Mouse (Mus musculus): ENCODE measurements around the gene Nckap1l. TPM values are rescaled to one million over a fixed set of nuclear protein-coding genes. Genes with fewer than 3 reads are reported as not detected.
"Not testable (repeated sequence)": the region's sequence is repeated elsewhere in the genome, so short reads cannot be mapped to it uniquely, and the experiment has no call there.

Gene Nckap1l
- 1.2 and 1.3 TPM in 2 replicates for polyA plus RNA-seq (2014; fragmentation: Nextera tagmentation; extraction: Ambion mirVana)

DNA sequence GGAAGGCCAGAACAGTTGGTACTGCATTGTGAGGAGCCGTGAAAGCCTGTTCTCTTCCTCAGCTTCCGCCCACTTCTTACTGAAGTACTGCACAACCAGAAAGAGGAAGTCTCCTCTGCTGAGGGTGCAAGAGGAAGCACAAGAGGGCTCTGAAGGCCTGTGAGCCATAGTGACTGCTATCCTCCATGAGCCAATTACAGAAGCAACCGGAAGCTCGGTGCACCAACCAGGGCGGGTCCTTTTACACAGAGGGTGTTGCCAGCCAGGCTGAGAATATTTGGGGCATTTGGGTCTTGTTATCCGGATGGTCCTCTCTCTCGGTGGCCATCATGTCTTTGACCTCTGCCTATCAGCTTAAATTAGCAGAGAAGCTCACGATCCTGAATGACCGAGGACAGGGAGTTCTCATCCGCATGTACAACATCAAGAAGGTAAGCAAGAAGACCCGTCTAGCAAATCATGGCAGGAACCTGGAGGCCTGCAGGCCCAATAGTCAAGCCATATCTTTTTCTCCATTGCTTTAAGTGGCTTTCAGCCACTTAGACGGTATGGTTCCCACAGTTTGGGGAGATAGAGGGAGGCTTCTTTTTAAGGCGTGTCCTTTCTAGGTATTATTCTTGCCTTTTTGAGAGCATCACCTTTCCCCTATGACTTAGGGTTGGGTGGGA is at the start of gene Nckap1l:
Gene Nckap1l, plus strand, starts transcription at position 244 of the 668 bp plus-strand sequence.
- Histone ChIP-seq H3K4me1 (ENCODE audit: control insufficient read depth, insufficient read depth, low read length) (no peaks in the 10 kb centered on the region), H3K36me3 (ENCODE audit: control insufficient read depth, insufficient read depth, low read length) (no peaks in the 10 kb centered on the region), H3K9ac (ENCODE audit: low read length) (no peak within 1 kb of the TSS), H3K9me3 (ENCODE audit: control insufficient read depth, low read length) (no peaks in the 10 kb centered on the region), H3K27ac (replicated peaks; ENCODE audit: low read depth, low read length) (no peak within 1 kb of the TSS), H3K4me2 (ENCODE audit: low read depth, severe bottlenecking) (no peak within 1 kb of the TSS), H3K4me3 (ENCODE audit: low read depth, low read length) (no peak within 1 kb of the TSS), H3K27me3 (ENCODE audit: control insufficient read depth, insufficient read depth, low read length) (no peaks in the 10 kb centered on the region)
- 85% methylated on average over 13 of the region's 13 CpGs for WGBS
- no peak for ATAC-seq (ENCODE audit: insufficient number of reproducible peaks, low FRiP score, low TSS enrichment, low read depth)
- DNase-seq (ENCODE audit: low spot score), result no peak

DNA sequence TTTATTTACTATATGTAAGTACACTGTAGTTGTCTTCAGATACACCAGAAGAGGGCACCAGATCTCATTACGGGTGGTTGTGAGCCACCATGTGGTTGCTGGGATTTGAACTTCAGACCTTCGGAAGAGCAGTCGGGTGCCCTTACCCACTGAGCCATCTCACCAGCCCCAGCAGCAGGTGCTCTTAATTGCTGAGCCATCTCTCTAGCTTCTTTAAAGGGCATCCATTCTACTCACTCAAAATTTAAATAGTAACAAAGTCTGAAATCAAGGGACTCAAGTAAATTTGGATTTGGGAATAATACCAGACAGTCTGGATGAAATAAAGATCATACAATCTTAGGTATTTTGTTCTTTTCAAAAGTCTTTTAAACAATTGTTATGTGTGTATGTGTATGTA is 48.0 kb upstream of the Nckap1l start:
- DNase-seq (ENCODE audit: low spot score); H3K4me2 ChIP-seq (ENCODE audit: low read depth, severe bottlenecking); H3K27me3 ChIP-seq (ENCODE audit: control insufficient read depth, insufficient read depth, low read length); H3K9me3 ChIP-seq (ENCODE audit: control insufficient read depth, low read length); H3K27ac ChIP-seq (replicated peaks; ENCODE audit: low read depth, low read length); H3K4me3 ChIP-seq (ENCODE audit: low read depth, low read length); H3K36me3 ChIP-seq (ENCODE audit: control insufficient read depth, insufficient read depth, low read length); ATAC-seq (ENCODE audit: insufficient number of reproducible peaks, low FRiP score, low TSS enrichment, low read depth); H3K4me1 ChIP-seq (ENCODE audit: control insufficient read depth, insufficient read depth, low read length); H3K9ac ChIP-seq (ENCODE audit: low read length): not testable (repeated sequence)
- WGBS, result 85% methylated on average over 2 of the region's 3 CpGs

DNA sequence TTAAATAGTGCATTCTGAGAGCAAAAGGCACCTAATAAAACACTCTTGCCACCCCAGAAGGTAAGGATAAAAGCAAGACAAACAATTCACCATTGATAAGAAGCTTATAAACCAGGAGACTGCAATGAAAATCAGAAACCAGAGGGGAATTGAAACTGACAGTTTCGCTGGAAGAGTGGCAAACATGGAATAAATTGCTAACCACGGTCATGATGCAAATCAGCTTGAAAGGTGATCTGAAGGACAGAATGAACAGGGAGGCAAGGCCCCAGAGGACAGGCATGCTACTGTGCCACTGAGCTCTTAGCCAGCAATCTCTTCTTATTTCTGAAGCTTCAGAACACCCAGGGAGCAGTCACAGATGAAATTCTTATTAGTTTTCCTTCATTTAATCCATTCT is 26.6 kb upstream of the Nckap1l start:
- peaks cover 3% of the 10 kb centered on the region; the same call in 1 of the 2 replicates for H3K4me1 ChIP-seq (ENCODE audit: control insufficient read depth, insufficient read depth, low read length)
- H3K4me3 ChIP-seq (ENCODE audit: low read depth, low read length), result no peak overlapping the region
- H3K36me3 ChIP-seq (ENCODE audit: control insufficient read depth, insufficient read depth, low read length), result no peaks in the 10 kb centered on the region
- WGBS, result 43% methylated on average over 2 of the region's 2 CpGs
- ATAC-seq (ENCODE audit: insufficient number of reproducible peaks, low FRiP score, low TSS enrichment, low read depth) (no peak), DNase-seq (ENCODE audit: low spot score) (no peak)
- no peak overlapping the region for H3K9ac ChIP-seq (ENCODE audit: low read length)
- H3K27ac ChIP-seq (replicated peaks; ENCODE audit: low read depth, low read length), result no peak overlapping the region
- no peaks in the 10 kb centered on the region for H3K9me3 ChIP-seq (ENCODE audit: control insufficient read depth, low read length)
- H3K27me3 ChIP-seq (ENCODE audit: control insufficient read depth, insufficient read depth, low read length), result no peaks in the 10 kb centered on the region
- H3K4me2 ChIP-seq (ENCODE audit: low read depth, severe bottlenecking), result no peak overlapping the region

- H3K27ac ChIP-seq (replicated peaks; ENCODE audit: low read depth, low read length), result no peak within 1 kb of the TSS
- no peak within 1 kb of the TSS for H3K4me2 ChIP-seq (ENCODE audit: low read depth, severe bottlenecking)
- no peak for DNase-seq (ENCODE audit: low spot score)
- no peaks in the 10 kb centered on the region for H3K36me3 ChIP-seq (ENCODE audit: control insufficient read depth, insufficient read depth, low read length)
- no peak within 1 kb of the TSS for H3K9ac ChIP-seq (ENCODE audit: low read length)
- 89% methylated on average over 16 of the region's 16 CpGs for WGBS
- no peaks in the 10 kb centered on the region for H3K27me3 ChIP-seq (ENCODE audit: control insufficient read depth, insufficient read depth, low read length)
- H3K4me1 ChIP-seq (ENCODE audit: control insufficient read depth, insufficient read depth, low read length), result peaks cover 3% of the 10 kb centered on the region; the same call in 1 of the 2 replicates
- no peak within 1 kb of the TSS for H3K4me3 ChIP-seq (ENCODE audit: low read depth, low read length)
- H3K9me3 ChIP-seq (ENCODE audit: control insufficient read depth, low read length), result no peaks in the 10 kb centered on the region
- no peak for ATAC-seq (ENCODE audit: insufficient number of reproducible peaks, low FRiP score, low TSS enrichment, low read depth)
These were observed 23.4 kb upstream of the Nckap1l start, which contains the start of gene Gtsf1 for GRCm38 (mm10) chr15:103430241-103430640. Gene Gtsf1, minus strand, starts transcription at chr15:103430470.

- not testable (repeated sequence) for ATAC-seq (ENCODE audit: insufficient number of reproducible peaks, low FRiP score, low TSS enrichment, low read depth); H3K4me3 ChIP-seq (ENCODE audit: low read depth, low read length); H3K4me2 ChIP-seq (ENCODE audit: low read depth, severe bottlenecking); DNase-seq (ENCODE audit: low spot score); H3K9ac ChIP-seq (ENCODE audit: low read length); H3K36me3 ChIP-seq (ENCODE audit: control insufficient read depth, insufficient read depth, low read length); H3K4me1 ChIP-seq (ENCODE audit: control insufficient read depth, insufficient read depth, low read length); H3K9me3 ChIP-seq (ENCODE audit: control insufficient read depth, low read length); H3K27ac ChIP-seq (replicated peaks; ENCODE audit: low read depth, low read length); H3K27me3 ChIP-seq (ENCODE audit: control insufficient read depth, insufficient read depth, low read length)
- WGBS, result 78% methylated on average over 4 of the region's 4 CpGs
These were observed 7.6 kb upstream of the Nckap1l start for GRCm38 (mm10) chr15:103445966-103446365.

GRCm38 (mm10) chr15:103448369-103448768 is 5.2 kb upstream of the Nckap1l start, which contains the start of gene Gtsf2:
Gene Gtsf2, minus strand, starts transcription at chr15:103448469.
- no peak for DNase-seq (ENCODE audit: low spot score)
- Histone ChIP-seq H3K9ac (ENCODE audit: low read length) (no peak within 1 kb of the TSS), H3K27ac (replicated peaks; ENCODE audit: low read depth, low read length) (no peak within 1 kb of the TSS), H3K36me3 (ENCODE audit: control insufficient read depth, insufficient read depth, low read length) (no peaks in the 10 kb centered on the region), H3K4me3 (ENCODE audit: low read depth, low read length) (no peak within 1 kb of the TSS), H3K4me1 (ENCODE audit: control insufficient read depth, insufficient read depth, low read length) (no peaks in the 10 kb centered on the region), H3K27me3 (ENCODE audit: control insufficient read depth, insufficient read depth, low read length) (no peaks in the 10 kb centered on the region), H3K4me2 (ENCODE audit: low read depth, severe bottlenecking) (no peak within 1 kb of the TSS), H3K9me3 (ENCODE audit: control insufficient read depth, low read length) (no peaks in the 10 kb centered on the region)
- ATAC-seq (ENCODE audit: insufficient number of reproducible peaks, low FRiP score, low TSS enrichment, low read depth), result no peak
- WGBS, result 20% methylated on average over 3 of the region's 3 CpGs

DNA sequence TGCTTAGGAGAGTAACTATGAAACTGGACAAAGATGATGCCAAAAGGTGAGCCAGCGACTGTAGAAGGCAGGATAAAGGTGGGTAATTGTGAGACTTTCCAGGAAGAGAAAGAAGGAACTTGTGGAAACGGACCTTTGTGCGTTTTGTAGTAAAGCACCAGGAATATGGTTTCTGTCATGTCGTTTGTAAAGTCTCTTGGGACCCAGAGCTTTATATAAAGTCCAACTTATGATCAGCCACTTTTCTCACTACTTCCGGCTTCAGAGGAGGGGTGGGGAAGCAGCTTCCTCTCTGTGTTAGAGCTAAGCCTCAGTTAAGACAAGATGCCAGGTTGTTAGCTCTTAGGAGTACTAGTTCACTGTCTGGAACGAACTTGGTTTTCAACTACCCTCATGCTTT is 855 bp downstream of the Nckap1l start:
- 85% methylated on average over 6 of the region's 6 CpGs for WGBS

GRCm38 (mm10) chr15:103462539-103463261 is 9.1 kb downstream of the Nckap1l start:
- Histone ChIP-seq H3K9ac (ENCODE audit: low read length) (no peak overlapping the region), H3K27me3 (ENCODE audit: control insufficient read depth, insufficient read depth, low read length) (no peaks in the 10 kb centered on the region), H3K4me2 (ENCODE audit: low read depth, severe bottlenecking) (no peak overlapping the region), H3K4me1 (ENCODE audit: control insufficient read depth, insufficient read depth, low read length) (no peaks in the 10 kb centered on the region), H3K27ac (replicated peaks; ENCODE audit: low read depth, low read length) (no peak overlapping the region), H3K4me3 (ENCODE audit: low read depth, low read length) (no peak overlapping the region), H3K9me3 (ENCODE audit: control insufficient read depth, low read length) (no peaks in the 10 kb centered on the region), H3K36me3 (ENCODE audit: control insufficient read depth, insufficient read depth, low read length) (no peaks in the 10 kb centered on the region; the same call in 1 of the 2 replicates)
- WGBS, result 76% methylated on average over 7 of the region's 7 CpGs
- no peak for DNase-seq (ENCODE audit: low spot score)
- no peak for ATAC-seq (ENCODE audit: insufficient number of reproducible peaks, low FRiP score, low TSS enrichment, low read depth)

More for the DNA sequence above, 855 bp downstream of the Nckap1l start:
- no peaks in the 10 kb centered on the region for H3K36me3 ChIP-seq (ENCODE audit: control insufficient read depth, insufficient read depth, low read length)
- no peak overlapping the region for H3K9ac ChIP-seq (ENCODE audit: low read length)
- H3K27me3 ChIP-seq (ENCODE audit: control insufficient read depth, insufficient read depth, low read length), result no peaks in the 10 kb centered on the region
- no peak overlapping the region for H3K27ac ChIP-seq (replicated peaks; ENCODE audit: low read depth, low read length)
- H3K4me3 ChIP-seq (ENCODE audit: low read depth, low read length), result no peak overlapping the region
- no peak for ATAC-seq (ENCODE audit: insufficient number of reproducible peaks, low FRiP score, low TSS enrichment, low read depth)
- no peak overlapping the region for H3K4me2 ChIP-seq (ENCODE audit: low read depth, severe bottlenecking)
- DNase-seq (ENCODE audit: low spot score), result no peak
- no peaks in the 10 kb centered on the region for H3K4me1 ChIP-seq (ENCODE audit: control insufficient read depth, insufficient read depth, low read length)
- H3K9me3 ChIP-seq (ENCODE audit: control insufficient read depth, low read length), result no peaks in the 10 kb centered on the region

Data from limb, embryonic 11.5 days (tissue).